Mouse (Mus musculus) spleen, adult 2 months (tissue): ENCODE measurements around the gene Mtfmt. TPM values are rescaled to one million over a fixed set of nuclear protein-coding genes. Genes with fewer than 3 reads are reported as not detected.

Experiments
- DNase-seq, 2 experiments: peaks; one replicate each; pipeline versions ENCODE4 v3.0.0 to v3.0.0-alpha.2; 2012 to 2021; ENCODE audit warnings: low spot score in 2 of 2, low read depth in 1 of 2
- H3K27ac ChIP-seq: fragments of 200-500 bp; 2 replicates; pipeline ENCODE4 v1.5.1; 2012; ENCODE audit warnings: low read length, inconsistent platforms; ENCODE audit not compliant: insufficient read depth
- H3K27me3 ChIP-seq: fragments of 200-500 bp; 2 replicates; pipeline ENCODE4 v1.6.1; 2012; ENCODE audit warnings: mild to moderate bottlenecking, moderate library complexity, low read length, inconsistent platforms; ENCODE audit not compliant: control insufficient read depth, insufficient read depth
- H3K36me3 ChIP-seq: fragments of 200-500 bp; 2 replicates; pipeline ENCODE4 v1.6.1; 2012; ENCODE audit warnings: mild to moderate bottlenecking, low read length, inconsistent platforms; ENCODE audit not compliant: control insufficient read depth, insufficient read depth
- H3K4me1 ChIP-seq: fragments of 200-500 bp; 2 replicates; pipeline ENCODE4 v1.6.1; 2011; ENCODE audit warnings: inconsistent platforms; ENCODE audit not compliant: control insufficient read depth, insufficient read depth, insufficient read length
- H3K4me3 ChIP-seq: fragments of 200-500 bp; 2 replicates; pipeline ENCODE4 v1.5.1; 2011; ENCODE audit warnings: mild to moderate bottlenecking, inconsistent platforms; ENCODE audit not compliant: insufficient read depth, insufficient read length; ENCODE audit errors: extremely low read depth
- CTCF ChIP-seq: fragments of 200-500 bp; IDR thresholded peaks from 2 replicates; pipeline ENCODE4 v1.5.1; 2011; ENCODE audit warnings: mild to moderate bottlenecking, inconsistent platforms; ENCODE audit not compliant: insufficient read depth, insufficient read length, insufficient replicate concordance; ENCODE audit errors: extremely low read depth
- POLR2A ChIP-seq: fragments of 200-500 bp; IDR thresholded peaks from 2 replicates; pipeline ENCODE4 v1.6.1; 2011; ENCODE audit warnings: low read depth, low read length, inconsistent platforms
- WGBS: fragments of 180-500 bp; shearing (Covaris S2); methylation state at CpG from one replicate; pipeline ENCODE4 v1.1.7; 2018; 5-methylcytosine and 5-hydroxymethylcytosine counted together
- polyA plus RNA-seq: library from polyadenylated mRNA; depleted of rRNA; stranded (reverse); fragments of >200 nt; gene quantifications from 2 replicates; pipeline ENCODE4 v1.2.3, GENCODE M21; 2012

Gene Mtfmt
- polyA plus RNA-seq, 1 experiment: 7.8 TPM

GRCm38 (mm10) chr9:65408871-65409295 lies 26.7 kb upstream of the Mtfmt start:
- 68% methylated on average over 5 of the region's 5 CpGs for WGBS

GRCm38 (mm10) chr9:65410378-65410777 lies 25.2 kb upstream of the Mtfmt start:
- H3K27me3 ChIP-seq: no peaks in the 10 kb centered on the region
- 89% methylated on average over 8 of the region's 8 CpGs for WGBS
- no peaks in the 10 kb centered on the region for H3K4me1 ChIP-seq
- no peak for DNase-seq
- no peak overlapping the region for H3K4me3 ChIP-seq
- TF ChIP-seq POLR2A: no peak
- H3K36me3 ChIP-seq: no peaks in the 10 kb centered on the region
- H3K27ac ChIP-seq: no peak overlapping the region

More at GRCm38 (mm10) chr9:65408871-65409295, 26.7 kb upstream of the Mtfmt start:
- Histone ChIP-seq H3K36me3 (no peaks in the 10 kb centered on the region), H3K4me3 (no peak overlapping the region), H3K4me1 (no peaks in the 10 kb centered on the region), H3K27ac (no peak overlapping the region), H3K27me3 (no peaks in the 10 kb centered on the region)
- no peak for DNase-seq
- no peak for TF ChIP-seq POLR2A

GRCm38 (mm10) chr9:65411326-65411725 lies 24.3 kb upstream of the Mtfmt start:
- no peak overlapping the region for H3K4me3 ChIP-seq
- no peaks in the 10 kb centered on the region for H3K4me1 ChIP-seq
- 68% methylated on average over 3 of the region's 3 CpGs for WGBS
- DNase-seq: no peak
- no peaks in the 10 kb centered on the region for H3K36me3 ChIP-seq
- no peaks in the 10 kb centered on the region for H3K27me3 ChIP-seq
- H3K27ac ChIP-seq: no peak overlapping the region
- no peak for TF ChIP-seq CTCF
- no peak for TF ChIP-seq POLR2A

- 93% methylated on average over 3 of the region's 3 CpGs for WGBS
- DNase-seq: no peak
- H3K27me3 ChIP-seq: no peaks in the 10 kb centered on the region
- H3K4me1 ChIP-seq: no peaks in the 10 kb centered on the region
- H3K4me3 ChIP-seq: no peak overlapping the region
- TF ChIP-seq CTCF (no peak), POLR2A (no peak)
- H3K36me3 ChIP-seq: no peaks in the 10 kb centered on the region
- no peak overlapping the region for H3K27ac ChIP-seq
These were observed 17.8 kb upstream of the Mtfmt start for GRCm38 (mm10) chr9:65417738-65418137.

GRCm38 (mm10) chr9:65419633-65420032 lies 15.9 kb upstream of the Mtfmt start:
- H3K4me1 ChIP-seq: peaks cover 2% of the 10 kb centered on the region; the same call in 1 of the 2 replicates
- DNase-seq: no peak
- TF ChIP-seq CTCF (no peak), POLR2A (no peak)
- 85% methylated on average over 3 of the region's 3 CpGs for WGBS
- H3K36me3 ChIP-seq: no peaks in the 10 kb centered on the region
- no peak overlapping the region for H3K27ac ChIP-seq
- H3K4me3 ChIP-seq: no peak overlapping the region
- H3K27me3 ChIP-seq: no peaks in the 10 kb centered on the region

GRCm38 (mm10) chr9:65422760-65423501 lies 12.7 kb upstream of the Mtfmt start, which contains the start of gene Slc51b:
Slc51b (minus strand) TSS chr9:65422955.
- no peaks in the 10 kb centered on the region for H3K36me3 ChIP-seq
- peaks cover 2% of the 10 kb centered on the region; the same call in 1 of the 2 replicates for H3K4me1 ChIP-seq
- no peaks in the 10 kb centered on the region for H3K27me3 ChIP-seq
- no peak for DNase-seq
- H3K27ac ChIP-seq: no peak within 1 kb of the TSS
- H3K4me3 ChIP-seq: no peak within 1 kb of the TSS
- TF ChIP-seq POLR2A (no peak), CTCF (no peak)
- 93% methylated on average over 11 of the region's 11 CpGs for WGBS

- no peaks in the 10 kb centered on the region for H3K27me3 ChIP-seq
These were observed 11.2 kb upstream of the Mtfmt start for GRCm38 (mm10) chr9:65424393-65424792.

More at GRCm38 (mm10) chr9:65424393-65424792, 11.2 kb upstream of the Mtfmt start:
- H3K36me3 ChIP-seq: no peaks in the 10 kb centered on the region
- peaks cover 2% of the 10 kb centered on the region; the same call in 1 of the 2 replicates for H3K4me1 ChIP-seq
- no peak overlapping the region for H3K27ac ChIP-seq
- TF ChIP-seq CTCF: no peak
- no peak for TF ChIP-seq POLR2A
- 13% methylated on average over 3 of the region's 3 CpGs for whole genome bisulfite sequencing
- DNase-seq: no peak
- H3K4me3 ChIP-seq: no peak overlapping the region
